Mouse (Mus musculus) kidney, embryonic 14.5 days (tissue): ENCODE results near the gene Sf3a1. TPM values are rescaled to one million over a fixed set of nuclear protein-coding genes. Genes with fewer than 3 reads are reported as not detected.

Experiments used
- ATAC-seq: fragments of 200-750 bp; cut with Nextera tagmentation; 2 replicates; pipeline ENCODE4 v1.8.0; 2017; ENCODE audit warnings: moderate number of reproducible peaks, mild to moderate bottlenecking, moderate TSS enrichment, moderate library complexity; ENCODE audit not compliant: low FRiP score, low TSS enrichment
- H3K27ac ChIP-seq: fragments of 300-500 bp; sonication (generic); 2 replicates; pipeline ENCODE4 v1.5.1; 2014; ENCODE audit warnings: low read depth, mild to moderate bottlenecking, low read length, moderate library complexity, mixed read lengths
- H3K27me3 ChIP-seq: fragments of 300-500 bp; sonication (generic); 2 replicates; pipeline ENCODE4 v1.6.1; 2014; ENCODE audit warnings: mild to moderate bottlenecking, low read length; ENCODE audit not compliant: control insufficient read depth, insufficient read depth
- H3K36me3 ChIP-seq: fragments of 300-500 bp; sonication (generic); 2 replicates; pipeline ENCODE4 v1.6.1; 2014; ENCODE audit warnings: low read length, mixed read lengths; ENCODE audit not compliant: control insufficient read depth, insufficient read depth
- H3K4me1 ChIP-seq: fragments of 300-500 bp; sonication (generic); 2 replicates; pipeline ENCODE4 v1.6.1; 2014; ENCODE audit warnings: low read length, mixed read lengths; ENCODE audit not compliant: control insufficient read depth, insufficient read depth
- H3K4me2 ChIP-seq: fragments of 300-500 bp; sonication (generic); replicated peaks from 2 replicates; pipeline ENCODE4 v1.6.1; 2014; ENCODE audit warnings: low read depth, mild to moderate bottlenecking, low read length
- H3K4me3 ChIP-seq: fragments of 300-500 bp; sonication (generic); 2 replicates; pipeline ENCODE4 v1.5.1; 2014; ENCODE audit warnings: mild to moderate bottlenecking, low read length
- H3K9ac ChIP-seq: fragments of 300-500 bp; sonication (generic); 2 replicates; pipeline ENCODE4 v1.6.1; 2014; ENCODE audit warnings: low read depth, mild to moderate bottlenecking, low read length, moderate library complexity
- H3K9me3 ChIP-seq: fragments of 300-500 bp; sonication (generic); 2 replicates; pipeline ENCODE4 v1.6.1; 2016; ENCODE audit warnings: low read length; ENCODE audit not compliant: control insufficient read depth
- WGBS: fragments of 180-500 bp; shearing (Covaris S2); extraction: QIAGEN DNeasy Blood & Tissue Kit; methylation state at CpG from one replicate; pipeline ENCODE4 v1.1.7; 2014; 5-methylcytosine and 5-hydroxymethylcytosine counted together
- polyA plus RNA-seq: library from polyadenylated mRNA; unstranded; fragments of >200 nt; fragmentation: Nextera tagmentation; extraction: Ambion mirVana; gene quantifications from 2 replicates; pipeline ENCODE4 v1.2.1, GENCODE M21; 2014

Gene Sf3a1
- polyA plus RNA-seq, 1 experiment from 2014 or later, result 72.5 TPM

DNA sequence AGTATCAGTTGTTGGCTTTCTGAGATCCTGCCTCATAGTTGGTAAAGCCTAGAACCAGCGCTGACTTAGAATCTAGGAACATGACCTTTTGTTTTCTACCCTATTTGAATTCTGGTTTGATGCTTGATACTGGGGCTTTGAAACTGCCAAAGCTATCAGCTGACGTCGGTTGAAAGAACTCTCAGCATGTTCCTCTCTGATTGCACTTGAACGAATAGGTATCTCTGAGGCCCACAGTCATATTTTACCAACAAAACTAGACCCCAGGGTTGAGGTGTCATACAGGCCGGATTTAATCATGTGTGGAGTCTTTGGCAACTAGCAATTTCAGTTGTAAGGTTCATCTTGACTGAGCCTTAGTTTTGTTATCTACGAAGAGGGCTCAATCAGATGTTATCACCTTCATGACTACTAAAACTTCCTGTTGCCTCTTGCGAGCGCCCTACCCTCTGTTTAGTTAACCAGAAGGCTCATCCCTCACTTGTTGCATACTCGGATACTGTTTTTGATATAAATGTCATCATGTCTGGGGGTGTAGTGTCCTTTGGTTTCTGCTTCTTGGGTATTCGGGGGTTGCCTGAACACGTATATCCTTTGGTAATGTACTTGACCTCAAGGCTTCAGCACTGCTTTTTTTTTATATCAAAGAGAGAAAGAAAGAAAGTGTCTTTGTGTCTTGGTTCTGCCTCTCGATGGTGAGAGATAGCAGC, 43.0 kb downstream of the Sf3a1 start:
- no peak overlapping the region for H3K9ac ChIP-seq
- H3K4me3 ChIP-seq, result no peak overlapping the region
- no peak for ATAC-seq
- H3K4me1 ChIP-seq, result peaks cover 13% of the 10 kb centered on the region
- no peaks in the 10 kb centered on the region for H3K9me3 ChIP-seq
- H3K4me2 ChIP-seq, result no peak overlapping the region
- peaks cover 15% of the 10 kb centered on the region for H3K36me3 ChIP-seq
- no peaks in the 10 kb centered on the region for H3K27me3 ChIP-seq
- WGBS, result 71% methylated on average over 12 of the region's 12 CpGs
- peak overlapping the region; percentile 71 for H3K27ac ChIP-seq

DNA sequence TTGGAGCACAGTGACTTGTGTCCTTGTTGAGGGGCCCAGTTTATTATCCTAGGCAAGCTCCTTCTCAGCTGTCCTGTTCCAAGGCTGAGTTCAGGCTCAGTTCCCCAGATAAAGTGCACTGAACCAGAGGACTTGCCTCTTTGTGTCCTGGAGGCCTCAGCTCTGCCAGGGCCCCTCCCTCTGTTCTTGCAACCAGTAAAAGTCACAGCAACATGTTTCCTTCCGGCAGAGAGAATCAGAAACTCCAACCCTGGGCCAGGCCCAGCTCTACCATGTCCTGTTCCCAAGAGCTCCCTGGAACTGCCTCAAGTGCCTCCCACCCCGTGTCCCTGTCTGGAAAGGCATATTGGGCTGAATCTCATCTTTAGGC, 43.5 kb downstream of the Sf3a1 start:
- H3K9me3 ChIP-seq, result no peaks in the 10 kb centered on the region
- 14% methylated on average over 2 of the region's 2 CpGs for WGBS
- peak; percentile 77 for ATAC-seq
- H3K4me2 ChIP-seq, result no peak overlapping the region
- no peak overlapping the region for H3K4me3 ChIP-seq
- peak overlapping the region; percentile 71 for H3K27ac ChIP-seq
- H3K36me3 ChIP-seq, result peaks cover 18% of the 10 kb centered on the region
- no peaks in the 10 kb centered on the region for H3K27me3 ChIP-seq
- peak overlapping the region; percentile 4; the same call in 1 of the 2 replicates for H3K9ac ChIP-seq
- H3K4me1 ChIP-seq, result peaks cover 12% of the 10 kb centered on the region; the same call in 1 of the 2 replicates

DNA sequence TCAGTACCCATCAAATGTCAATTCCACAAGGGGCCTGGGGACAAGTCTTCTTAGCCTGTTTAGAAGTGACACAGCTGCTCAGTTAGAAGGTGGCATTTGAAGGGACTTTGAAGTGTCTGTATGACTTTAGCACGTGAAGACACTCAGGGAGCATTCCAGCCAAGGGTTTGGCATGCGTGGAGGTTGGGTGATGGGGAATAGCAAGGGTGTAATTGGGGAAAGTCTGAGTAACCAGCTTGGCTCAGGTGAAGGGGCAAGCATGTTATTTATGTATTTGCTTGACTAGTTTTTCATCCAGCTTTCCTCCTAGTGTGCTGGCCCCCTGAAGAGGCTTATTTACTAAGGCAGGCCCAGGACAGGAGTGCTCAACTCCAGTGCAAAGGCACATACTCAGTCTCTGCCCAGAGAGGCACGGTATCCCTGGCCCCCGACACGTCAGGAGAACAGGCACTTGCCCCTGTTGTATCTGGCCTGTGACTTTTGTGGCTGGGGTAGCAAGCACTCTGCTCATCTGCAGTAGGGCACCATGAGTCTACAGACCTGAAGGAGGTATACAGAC, 45.0 kb downstream of the Sf3a1 start:
- Histone ChIP-seq H3K9ac (no peak overlapping the region), H3K4me1 (peaks cover 12% of the 10 kb centered on the region; the same call in 1 of the 2 replicates), H3K36me3 (peaks cover 29% of the 10 kb centered on the region), H3K27me3 (no peaks in the 10 kb centered on the region), H3K4me2 (no peak overlapping the region), H3K9me3 (no peaks in the 10 kb centered on the region), H3K4me3 (no peak overlapping the region), H3K27ac (no peak overlapping the region)
- no peak for ATAC-seq
- WGBS, result 80% methylated on average over 5 of the region's 5 CpGs

DNA sequence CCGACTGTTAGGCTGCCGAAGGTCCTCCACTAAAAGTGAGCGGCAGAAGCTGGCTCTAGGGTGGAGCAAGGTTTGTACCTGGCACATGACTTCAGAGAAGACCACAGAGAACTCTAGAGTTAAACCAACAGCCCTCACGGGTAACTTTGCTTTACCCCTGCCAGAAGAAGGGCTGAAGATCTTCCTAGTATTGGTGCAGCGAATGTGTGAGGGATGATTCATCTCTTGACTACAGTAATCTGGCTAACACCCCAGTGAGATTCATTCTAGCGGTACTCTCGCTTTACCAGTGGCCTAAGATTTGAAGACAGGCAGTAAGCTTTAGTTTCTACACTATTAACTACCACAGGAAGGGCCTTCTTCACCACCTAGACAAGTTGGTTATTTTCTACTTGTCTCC, 45.8 kb downstream of the Sf3a1 start:
- Histone ChIP-seq H3K36me3 (peaks cover 33% of the 10 kb centered on the region), H3K9ac (no peak overlapping the region), H3K9me3 (no peaks in the 10 kb centered on the region), H3K4me3 (no peak overlapping the region), H3K4me1 (peaks cover 12% of the 10 kb centered on the region; the same call in 1 of the 2 replicates), H3K27ac (no peak overlapping the region), H3K4me2 (no peak overlapping the region), H3K27me3 (no peaks in the 10 kb centered on the region)
- 92% methylated on average over 7 of the region's 7 CpGs for WGBS
- ATAC-seq, result no peak

- no peak overlapping the region for H3K4me3 ChIP-seq
- peaks cover 36% of the 10 kb centered on the region for H3K36me3 ChIP-seq
- no peak overlapping the region for H3K9ac ChIP-seq
- no peaks in the 10 kb centered on the region for H3K9me3 ChIP-seq
- no peak for ATAC-seq
- H3K4me1 ChIP-seq, result peaks cover 12% of the 10 kb centered on the region; the same call in 1 of the 2 replicates
- no peak overlapping the region for H3K4me2 ChIP-seq
- no peak overlapping the region for H3K27ac ChIP-seq
- no peaks in the 10 kb centered on the region for H3K27me3 ChIP-seq
- 77% methylated on average over 6 of the region's 6 CpGs for WGBS
Measured at GRCm38 (mm10) chr11:4206563-4206962, 46.4 kb downstream of the Sf3a1 start.

- H3K4me1 ChIP-seq, result peaks cover 12% of the 10 kb centered on the region; the same call in 1 of the 2 replicates
- H3K4me2 ChIP-seq, result no peak overlapping the region
- WGBS, result 91% methylated on average over 9 of the region's 9 CpGs
- no peak overlapping the region for H3K9ac ChIP-seq
- no peaks in the 10 kb centered on the region for H3K27me3 ChIP-seq
- H3K36me3 ChIP-seq, result peaks cover 46% of the 10 kb centered on the region
- no peak for ATAC-seq
- H3K4me3 ChIP-seq, result no peak overlapping the region
- H3K27ac ChIP-seq, result no peak overlapping the region
- H3K9me3 ChIP-seq, result no peaks in the 10 kb centered on the region
Measured at GRCm38 (mm10) chr11:4207655-4208054, 47.5 kb downstream of the Sf3a1 start.

DNA sequence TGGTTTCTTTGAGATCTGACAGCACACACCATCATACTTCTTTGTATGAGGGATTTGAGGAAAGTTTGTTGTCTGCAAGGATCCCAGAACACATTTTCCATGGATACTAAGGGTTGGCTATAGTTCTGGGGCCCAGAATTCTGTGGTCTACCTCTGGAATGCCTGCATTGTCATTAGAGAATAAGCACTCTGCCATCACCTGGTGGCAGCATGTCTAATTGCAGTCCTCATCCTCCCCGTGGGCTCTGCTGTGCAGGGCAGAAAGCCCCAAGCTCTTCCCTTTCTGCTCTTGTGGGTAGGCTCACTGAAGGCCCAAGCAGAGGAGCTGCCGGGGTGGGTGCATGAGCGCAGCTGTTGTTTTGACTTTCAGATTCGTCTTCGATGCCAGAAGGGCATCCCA, 49.4 kb downstream of the Sf3a1 start:
- Histone ChIP-seq H3K36me3 (peaks cover 65% of the 10 kb centered on the region), H3K9me3 (no peaks in the 10 kb centered on the region), H3K4me2 (no peak overlapping the region), H3K27me3 (no peaks in the 10 kb centered on the region), H3K4me1 (no peaks in the 10 kb centered on the region), H3K4me3 (no peak overlapping the region), H3K27ac (no peak overlapping the region), H3K9ac (no peak overlapping the region)
- 82% methylated on average over 5 of the region's 5 CpGs for WGBS
- ATAC-seq, result no peak

GRCm38 (mm10) chr11:4210786-4211185, 50.6 kb downstream of the Sf3a1 start:
- no peak for ATAC-seq
- WGBS, result 13% methylated on average over 1 of the region's 1 CpGs
- peaks cover 77% of the 10 kb centered on the region for H3K36me3 ChIP-seq
- no peaks in the 10 kb centered on the region for H3K27me3 ChIP-seq
- H3K9me3 ChIP-seq, result no peaks in the 10 kb centered on the region
- no peak overlapping the region for H3K4me2 ChIP-seq
- H3K27ac ChIP-seq, result no peak overlapping the region
- H3K4me1 ChIP-seq, result no peaks in the 10 kb centered on the region
- no peak overlapping the region for H3K4me3 ChIP-seq
- H3K9ac ChIP-seq, result no peak overlapping the region

DNA sequence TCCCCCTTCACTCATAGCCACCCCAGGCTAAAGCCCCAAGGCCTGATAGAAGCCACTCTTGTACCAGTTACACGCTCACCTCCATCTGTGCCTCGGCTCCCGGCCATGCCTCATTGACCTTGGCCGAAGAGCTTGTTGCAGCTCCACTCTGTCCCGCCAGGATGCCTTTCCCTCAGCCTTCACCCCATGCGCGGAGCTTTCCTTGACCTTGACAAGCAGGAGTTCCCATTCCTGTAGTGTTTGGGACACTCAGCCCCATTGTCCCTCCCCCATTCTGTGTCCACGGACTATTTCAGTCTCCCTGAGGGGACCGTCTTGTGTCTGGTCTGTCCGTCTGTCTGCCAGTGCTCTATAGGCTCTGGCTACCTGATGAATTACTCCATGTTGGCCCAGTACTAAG, 53.0 kb downstream of the Sf3a1 start:
- WGBS, result 73% methylated on average over 10 of the region's 10 CpGs
- H3K36me3 ChIP-seq, result peaks cover 62% of the 10 kb centered on the region
- no peak overlapping the region for H3K4me3 ChIP-seq
- no peaks in the 10 kb centered on the region for H3K9me3 ChIP-seq
- no peak overlapping the region for H3K27ac ChIP-seq
- no peak overlapping the region for H3K9ac ChIP-seq
- H3K4me1 ChIP-seq, result no peaks in the 10 kb centered on the region
- H3K27me3 ChIP-seq, result no peaks in the 10 kb centered on the region
- no peak overlapping the region for H3K4me2 ChIP-seq
- ATAC-seq, result no peak
